Mouse (Mus musculus) spleen, adult 10 weeks (tissue): Measurements from ENCODE around the gene Olfr60. TPM values are rescaled to one million over a fixed set of nuclear protein-coding genes. Genes with fewer than 3 reads are reported as not detected.

ENCODE experiments used
- polyA plus RNA-seq: library from polyadenylated mRNA; stranded (reverse); fragments of 350-450 nt; fragmentation: Illumina TruSeq; extraction: RNeasy Lipid Tissue Mini Kit (QIAGEN cat#74804); gene quantifications from one replicate; pipeline ENCODE4 v1.2.3, GENCODE M21; 2015; ENCODE audit warnings: low replicate concordance; ENCODE audit not compliant: insufficient read depth

Gene Olfr60
- 0.25 TPM for polyA plus RNA-seq

DNA sequence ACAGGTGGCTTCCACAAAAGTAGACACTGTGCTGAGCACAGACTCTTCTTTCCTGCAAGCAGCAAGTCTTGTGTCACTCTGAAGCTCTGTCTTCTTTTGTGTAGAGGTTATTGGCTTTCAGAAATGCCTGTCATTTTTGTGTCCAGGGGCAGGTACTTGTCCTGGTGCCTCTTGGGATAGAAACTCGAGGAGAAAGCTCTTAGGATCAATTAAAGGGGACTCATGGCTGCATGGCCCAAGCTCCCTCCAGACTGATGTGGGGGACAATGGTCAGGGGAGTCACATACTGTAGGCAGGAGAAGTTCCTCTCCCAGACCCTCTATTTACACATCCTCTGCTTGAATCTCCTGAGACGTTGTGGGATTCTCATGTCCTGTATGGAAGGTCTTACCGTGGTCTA is at the start of gene Olfr60:
TSS of gene Olfr60 (minus strand) at position 101 of the 400 bp plus-strand sequence.

GRCm38 (mm10) chr7:140402818-140403217 is 41.3 kb upstream of the Olfr60 start, which contains the start of gene Olfr531:
Gene Olfr531 (minus strand): TSS chr7:140402918.

DNA sequence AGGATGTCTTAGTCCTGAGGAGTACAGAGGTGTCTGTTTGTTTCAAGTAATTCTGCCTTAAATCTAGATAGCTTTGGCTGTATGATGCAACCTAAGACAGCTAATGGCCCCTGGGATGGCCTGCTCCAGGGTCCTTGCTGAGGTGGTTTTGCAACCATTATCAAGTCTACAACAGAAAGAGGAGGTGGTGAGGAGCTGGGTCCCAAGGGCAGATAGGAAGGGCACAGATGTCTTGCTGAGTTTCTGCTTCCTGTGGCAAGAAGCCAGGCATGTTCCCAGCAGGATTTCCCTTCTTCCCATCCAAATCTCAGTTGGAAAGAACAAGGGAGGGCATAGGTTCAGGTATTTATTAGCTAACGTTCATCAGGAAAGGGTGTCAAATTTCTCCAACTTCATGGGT is 14.8 kb upstream of the Olfr60 start, which contains the start of gene Olfr530:
TSS of gene Olfr530 (minus strand) at position 101 of the 400 bp plus-strand sequence.

DNA sequence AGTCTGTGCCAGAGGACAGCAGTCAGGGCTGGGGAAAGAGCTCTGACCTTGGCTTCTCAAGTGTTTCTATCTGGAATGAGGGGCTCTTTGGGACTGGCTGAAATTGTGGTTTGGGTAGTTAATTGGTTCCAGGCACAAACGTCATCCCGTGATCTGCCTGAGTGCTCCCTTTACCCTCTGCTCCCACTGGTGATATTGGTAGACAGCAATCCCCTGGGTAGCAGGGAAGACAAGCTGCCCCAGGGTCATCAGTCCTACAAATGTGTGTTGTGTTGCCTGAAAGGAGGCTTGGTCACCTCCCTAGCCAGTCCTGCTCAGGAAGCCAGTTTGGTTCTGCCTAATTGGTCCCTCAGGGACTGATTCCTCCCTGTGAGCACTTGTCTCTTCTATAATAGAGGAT is 27.8 kb downstream of the Olfr60 start, which contains the start of gene Olfr527:
TSS of gene Olfr527 (plus strand) at position 301 of the 400 bp plus-strand sequence.

DNA sequence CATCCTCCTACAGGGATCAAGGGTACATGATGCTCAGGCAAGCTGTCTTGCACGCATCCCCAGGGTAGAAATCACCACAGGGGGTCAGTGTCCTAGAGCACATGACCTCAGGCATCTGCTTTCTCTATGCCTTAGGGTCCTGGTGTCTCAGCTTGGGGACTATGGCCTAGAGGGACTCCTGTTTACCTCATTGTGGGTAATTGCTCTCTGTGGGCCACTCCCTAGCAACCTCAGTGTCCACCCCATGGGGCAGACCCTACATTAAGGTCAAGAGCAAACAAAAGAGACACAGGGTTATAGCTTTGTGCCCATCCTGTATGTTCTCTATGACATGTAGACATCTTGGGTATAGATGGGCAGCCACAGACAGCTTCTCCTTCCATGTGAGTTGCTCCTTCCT is 40.9 kb downstream of the Olfr60 start, which contains the start of gene Olfr525:
TSS of gene Olfr525 (plus strand) at position 301 of the 400 bp plus-strand sequence.

Other genes starting within 250 kb of the Olfr60 start
- gene Paox, start 245.9 kb downstream of the Olfr60 start, polyA plus RNA-seq: 9.2 TPM
- 39.4 TPM for gene Echs1, start 245.2 kb downstream of the Olfr60 start, polyA plus RNA-seq
- 17.2 TPM for gene Mtg1, start 224.1 kb downstream of the Olfr60 start, polyA plus RNA-seq
- gene Sprn, start 206.8 kb downstream of the Olfr60 start, polyA plus RNA-seq: 0.19 TPM
- gene Olfr522, start 196.9 kb downstream of the Olfr60 start, polyA plus RNA-seq: not detected
- gene Olfr523, start 188.5 kb downstream of the Olfr60 start, polyA plus RNA-seq: not detected
- gene Olfr524, start 155.7 kb downstream of the Olfr60 start, polyA plus RNA-seq: not detected
- gene Cd163l1, start 143.4 kb downstream of the Olfr60 start, polyA plus RNA-seq: 0.58 TPM
- gene 5830411N06Rik, start 114.4 kb downstream of the Olfr60 start, polyA plus RNA-seq: 1.0 TPM
- gene Olfr525, start 40.8 kb downstream of the Olfr60 start, polyA plus RNA-seq: not detected
- not detected for gene Olfr527, start 27.7 kb downstream of the Olfr60 start, polyA plus RNA-seq
- gene Olfr530, start 14.7 kb upstream of the Olfr60 start, polyA plus RNA-seq: not detected
- gene Olfr531, start 41.2 kb upstream of the Olfr60 start, polyA plus RNA-seq: not detected
- not detected for gene Olfr532, start 60.0 kb upstream of the Olfr60 start, polyA plus RNA-seq
- gene Olfr533, start 101.7 kb upstream of the Olfr60 start, polyA plus RNA-seq: not detected
- gene Olfr535, start 122.5 kb upstream of the Olfr60 start, polyA plus RNA-seq: not detected
- gene Olfr536, start 145.7 kb upstream of the Olfr60 start, polyA plus RNA-seq: not detected
- not detected for gene Olfr538, start 206.2 kb upstream of the Olfr60 start, polyA plus RNA-seq
- gene Olfr46, start 239.6 kb upstream of the Olfr60 start, polyA plus RNA-seq: not detected